Mouse (Mus musculus) ES-E14 (cell line): ENCODE results near the gene Os9. TPM values are rescaled to one million over a fixed set of nuclear protein-coding genes. Genes with fewer than 3 reads are reported as not detected.

Experiments
- DNase-seq: peaks from one replicate; pipeline ENCODE4 v3.0.0-alpha.2; 2013; ENCODE audit warnings: low read depth, low spot score
- H3K27ac ChIP-seq: 2 replicates; pipeline ENCODE4 v1.5.1; 2012; ENCODE audit warnings: low read depth, mild to moderate bottlenecking, low read length, moderate library complexity, mixed read lengths; ENCODE audit not compliant: poor library complexity, insufficient read depth, severe bottlenecking
- H3K36me3 ChIP-seq: 2 replicates; pipeline ENCODE4 v1.6.1; 2012; ENCODE audit warnings: mild to moderate bottlenecking, low read length, moderate library complexity, mixed read lengths; ENCODE audit not compliant: control insufficient read depth, poor library complexity, insufficient read depth, severe bottlenecking
- H3K4me1 ChIP-seq, 2 experiments: fragments of 150-350 bp in 1 of 2; sonication (generic) in 1 of 2; 2 replicates each; pipeline ENCODE4 v1.6.1; 2012; ENCODE audit warnings: low read length in 2 of 2, mild to moderate bottlenecking in 1 of 2, mixed read lengths in 1 of 2; ENCODE audit not compliant: control insufficient read depth in 2 of 2, insufficient read depth in 2 of 2, poor library complexity in 1 of 2
- H3K4me3 ChIP-seq, 2 experiments: fragments of 150-350 bp in 1 of 2; sonication (generic) in 1 of 2; 2 replicates each; pipeline ENCODE4 v1.5.1; 2012; ENCODE audit warnings: low read length in 2 of 2, low read depth in 1 of 2, mild to moderate bottlenecking in 1 of 2, mixed read lengths in 1 of 2; ENCODE audit not compliant: insufficient read depth in 1 of 2, poor library complexity in 1 of 2, severe bottlenecking in 1 of 2
- H3K9ac ChIP-seq: 2 replicates; pipeline ENCODE4 v1.6.1; 2012; ENCODE audit warnings: low read depth, mild to moderate bottlenecking, low read length, mixed read lengths; ENCODE audit not compliant: poor library complexity, insufficient read depth, severe bottlenecking
- H3K9me3 ChIP-seq: fragments of 150-350 bp; sonication (generic); 2 replicates; pipeline ENCODE4 v1.6.1; 2012; ENCODE audit warnings: low read depth, mild to moderate bottlenecking, low read length; ENCODE audit not compliant: control insufficient read depth, insufficient read depth
- CHD2 ChIP-seq: IDR thresholded peaks from 2 replicates; pipeline ENCODE4 v1.6.1; 2014; ENCODE audit warnings: mild to moderate bottlenecking, low read depth, low read length, inconsistent platforms
- HCFC1 ChIP-seq: IDR thresholded peaks from 2 replicates; pipeline ENCODE4 v1.6.1; 2012; ENCODE audit warnings: low read length, inconsistent platforms, borderline replicate concordance; ENCODE audit not compliant: insufficient read depth
- MAFK ChIP-seq: IDR thresholded peaks from 2 replicates; pipeline ENCODE4 v1.6.1; 2014; ENCODE audit warnings: mild to moderate bottlenecking, low read depth, low read length, inconsistent platforms; ENCODE audit not compliant: insufficient read depth
- ZC3H11A ChIP-seq: IDR thresholded peaks from 2 replicates; pipeline ENCODE4 v1.6.1; 2012; ENCODE audit warnings: low read depth, mild to moderate bottlenecking, inconsistent platforms, low read length, borderline replicate concordance
- ZNF384 ChIP-seq: IDR thresholded peaks from 2 replicates; pipeline ENCODE4 v1.6.1; 2012; ENCODE audit warnings: low read depth, low read length, inconsistent platforms
- in situ Hi-C, 2 experiments: fragments of 600-800 bp; cut with MboI; formaldehyde crosslinking; loops; one replicate each; pipeline ENCODE4 v1.15.1; 2025; ENCODE audit warnings: low sequenced_read_pairs in 2 of 2, inconsistent platforms in 1 of 2; ENCODE audit not compliant: unreplicated experiment in 2 of 2
- total RNA-seq: library from RNA; depleted of rRNA; stranded (reverse); fragments of 300-350 nt; gene quantifications from 2 replicates; pipeline ENCODE4 v1.2.3, GENCODE M21; 2012

Gene Os9
- total RNA-seq, 1 experiment: 29.4 TPM

- Histone ChIP-seq H3K27ac (no peak overlapping the region), H3K9me3 (no peaks in the 10 kb centered on the region), H3K9ac (no peak overlapping the region), H3K36me3 (no peaks in the 10 kb centered on the region), H3K4me3 (peak overlapping the region; percentile 11 to 29; a peak in 2 of 4 replicates), H3K4me1 (peaks cover 0 to 12% of the 10 kb centered on the region in 2 experiments; a peak in 1 of 4 replicates)
- in situ Hi-C loops: no loop called here
- DNase-seq: no peak
- TF ChIP-seq CHD2: no peak
Observed at GRCm38 (mm10) chr10:127080901-127081780, 39.8 kb downstream of the Os9 start.

- Histone ChIP-seq H3K36me3 (no peaks in the 10 kb centered on the region), H3K9me3 (no peaks in the 10 kb centered on the region), H3K4me1 (peaks cover 0 to 12% of the 10 kb centered on the region in 2 experiments; a peak in 1 of 4 replicates), H3K4me3 (peak overlapping the region; percentile 55 to 67; a peak in 3 of 4 replicates), H3K9ac (peak overlapping the region; percentile 58; the same call in 1 of the 2 replicates), H3K27ac (no peak overlapping the region)
- no peak for DNase-seq
- in situ Hi-C loops: no loop called here
- TF ChIP-seq MAFK (no peak), ZNF384 (no peak), ZC3H11A (no peak), CHD2 (no peak), HCFC1 (no peak)
Observed at GRCm38 (mm10) chr10:127079665-127080391, 41.1 kb downstream of the Os9 start.

GRCm38 (mm10) chr10:127078677-127079575 lies 42.0 kb downstream of the Os9 start:
- in situ Hi-C loops: no loop called here
- Histone ChIP-seq H3K9ac (peak overlapping the region; percentile 58; the same call in 1 of the 2 replicates), H3K36me3 (no peaks in the 10 kb centered on the region), H3K9me3 (no peaks in the 10 kb centered on the region), H3K4me3 (peak overlapping the region; percentile 55 to 67), H3K4me1 (peaks cover 0 to 12% of the 10 kb centered on the region in 2 experiments; a peak in 1 of 4 replicates), H3K27ac (no peak overlapping the region)
- TF ChIP-seq MAFK (no peak), HCFC1 (no peak), ZNF384 (no peak), CHD2 (no peak), ZC3H11A (no peak)
- no peak for DNase-seq

- no peak overlapping the region for H3K9ac ChIP-seq
- H3K9me3 ChIP-seq: no peaks in the 10 kb centered on the region
- TF ChIP-seq HCFC1: no peak
- no peak for TF ChIP-seq CHD2
- no peak for TF ChIP-seq ZC3H11A
- TF ChIP-seq MAFK: no peak
- no peak for TF ChIP-seq ZNF384
- H3K4me1 ChIP-seq: peaks cover 0 to 12% of the 10 kb centered on the region in 2 experiments; a peak in 1 of 4 replicates
- H3K36me3 ChIP-seq: no peaks in the 10 kb centered on the region
- H3K27ac ChIP-seq: no peak overlapping the region
- in situ Hi-C loops: no loop called here
- H3K4me3 ChIP-seq: 0 out of 4 replicates have a peak overlapping the region, but pooled peaks of 1 of the 2 experiments have one; percentile 6
- no peak for DNase-seq
Observed at GRCm38 (mm10) chr10:127078001-127078676, 42.8 kb downstream of the Os9 start.
